Mouse (Mus musculus): ENCODE data around the gene Nit1. TPM values are rescaled to one million over a fixed set of nuclear protein-coding genes. Genes with fewer than 3 reads are reported as not detected.

Gene Nit1
- total and polyA plus RNA-seq, 2 experiments from 2014 or later = 31.4 to 39.6 TPM

- ATAC-seq (ENCODE audit: insufficient read depth, low read depth) (no peak), DNase-seq (ENCODE audit: low spot score) (no peak)
- Histone ChIP-seq H3K27ac (ENCODE audit: low read depth) (no peak overlapping the region), H3K36me3 (replicated peaks; ENCODE audit: control insufficient read depth, insufficient read depth, low read length) (no peaks in the 10 kb centered on the region), H3K27me3 (ENCODE audit: control insufficient read depth, insufficient read depth, low read length) (0 out of 2 replicates have a peak, but pooled peaks cover 17% of the 10 kb centered on the region), H3K9me3 (replicated peaks; ENCODE audit: control insufficient read depth, low read length) (no peaks in the 10 kb centered on the region), H3K4me1 (ENCODE audit: control insufficient read depth, insufficient read depth) (no peaks in the 10 kb centered on the region), H3K4me3 (ENCODE audit: low read depth, low read length) (no peak overlapping the region), H3K4me2 (ENCODE audit: low read depth, low read length) (no peak overlapping the region), H3K9ac (replicated peaks; ENCODE audit: low read depth, low read length) (no peak overlapping the region)
- TF ChIP-seq EP300 (IDR thresholded peaks at IDR 0.05; ENCODE audit: low read depth) = no peak
- no peak for TF ChIP-seq CTCF (IDR thresholded peaks at IDR 0.05; ENCODE audit: low read depth)
- WGBS = 3% methylated on average over 3 of the region's 4 CpGs
Measured at GRCm38 (mm10) chr1:171373946-171374345, 28.5 kb upstream of the Nit1 start.

GRCm38 (mm10) chr1:171372880-171373279 lies 27.4 kb upstream of the Nit1 start:
- no peak for DNase-seq (ENCODE audit: low spot score)
- no peak overlapping the region for H3K27ac ChIP-seq (ENCODE audit: low read depth)
- H3K4me2 ChIP-seq (ENCODE audit: low read depth, low read length) = no peak overlapping the region
- no peak overlapping the region for H3K4me3 ChIP-seq (ENCODE audit: low read depth, low read length)
- H3K9ac ChIP-seq (replicated peaks; ENCODE audit: low read depth, low read length) = no peak overlapping the region
- TF ChIP-seq EP300 (IDR thresholded peaks at IDR 0.05; ENCODE audit: low read depth) (no peak), CTCF (IDR thresholded peaks at IDR 0.05; ENCODE audit: low read depth) (no peak)
- ATAC-seq (ENCODE audit: insufficient read depth, low read depth) = no peak
- 62% methylated on average over 3 of the region's 3 CpGs for WGBS
- no peaks in the 10 kb centered on the region for H3K9me3 ChIP-seq (replicated peaks; ENCODE audit: control insufficient read depth, low read length)
- H3K36me3 ChIP-seq (replicated peaks; ENCODE audit: control insufficient read depth, insufficient read depth, low read length) = no peaks in the 10 kb centered on the region
- no peaks in the 10 kb centered on the region for H3K4me1 ChIP-seq (ENCODE audit: control insufficient read depth, insufficient read depth)
- 0 out of 2 replicates have a peak, but pooled peaks cover 17% of the 10 kb centered on the region for H3K27me3 ChIP-seq (ENCODE audit: control insufficient read depth, insufficient read depth, low read length)

DNA sequence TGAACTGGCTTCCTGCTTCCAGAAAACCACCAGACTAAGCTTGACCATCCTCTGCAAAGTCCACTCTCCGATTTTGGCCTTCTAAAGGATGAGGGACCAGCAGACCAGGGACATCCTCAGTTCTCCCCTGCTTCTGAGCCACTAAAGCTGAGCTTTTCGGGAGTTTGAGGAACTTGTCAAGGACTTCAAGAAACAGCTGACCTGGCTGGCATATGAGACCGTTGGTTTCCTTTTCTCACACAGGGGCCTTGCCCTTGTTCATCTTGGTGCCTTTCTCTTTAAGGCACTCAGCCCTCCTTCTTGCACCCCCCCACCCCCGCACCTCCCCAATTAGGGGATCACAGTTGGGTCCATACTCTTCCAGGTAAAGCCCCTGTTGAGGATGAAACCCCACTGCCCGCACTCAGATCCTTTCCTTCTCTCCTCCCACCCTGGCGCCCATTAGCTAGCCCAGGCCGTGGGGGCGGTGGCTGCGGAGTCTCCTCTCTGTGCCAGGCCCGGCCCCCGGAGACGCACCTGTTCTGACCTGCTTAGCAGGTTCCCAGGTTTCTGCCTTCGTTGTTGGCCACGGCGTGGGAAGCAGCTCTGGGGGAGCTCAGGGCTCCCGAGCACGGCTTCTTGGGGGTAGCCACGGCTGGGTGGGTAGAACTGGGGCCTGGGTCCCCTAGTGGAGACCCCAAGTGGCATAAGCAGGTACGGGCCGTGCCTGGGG lies 24.6 kb upstream of the Nit1 start, which contains the start of gene Nectin4:
Gene Nectin4, plus strand, starts transcription at position 255 of the 712 bp plus-strand sequence.
- WGBS = 40% methylated on average over 20 of the region's 20 CpGs
- H3K9me3 ChIP-seq (replicated peaks; ENCODE audit: control insufficient read depth, low read length) = no peaks in the 10 kb centered on the region
- H3K36me3 ChIP-seq (replicated peaks; ENCODE audit: control insufficient read depth, insufficient read depth, low read length) = no peaks in the 10 kb centered on the region
- H3K9ac ChIP-seq (replicated peaks; ENCODE audit: low read depth, low read length) = no peak within 1 kb of the TSS
- H3K4me3 ChIP-seq (ENCODE audit: low read depth, low read length) = no peak within 1 kb of the TSS
- ATAC-seq (ENCODE audit: insufficient read depth, low read depth) = no peak
- H3K27me3 ChIP-seq (ENCODE audit: control insufficient read depth, insufficient read depth, low read length) = 0 out of 2 replicates have a peak, but pooled peaks cover 17% of the 10 kb centered on the region
- DNase-seq (ENCODE audit: low spot score) = no peak
- H3K4me1 ChIP-seq (ENCODE audit: control insufficient read depth, insufficient read depth) = no peaks in the 10 kb centered on the region
- no peak for TF ChIP-seq CTCF (IDR thresholded peaks at IDR 0.05; ENCODE audit: low read depth)
- no peak for TF ChIP-seq EP300 (IDR thresholded peaks at IDR 0.05; ENCODE audit: low read depth)
- H3K4me2 ChIP-seq (ENCODE audit: low read depth, low read length) = no peak within 1 kb of the TSS
- no peak within 1 kb of the TSS for H3K27ac ChIP-seq (ENCODE audit: low read depth)

DNA sequence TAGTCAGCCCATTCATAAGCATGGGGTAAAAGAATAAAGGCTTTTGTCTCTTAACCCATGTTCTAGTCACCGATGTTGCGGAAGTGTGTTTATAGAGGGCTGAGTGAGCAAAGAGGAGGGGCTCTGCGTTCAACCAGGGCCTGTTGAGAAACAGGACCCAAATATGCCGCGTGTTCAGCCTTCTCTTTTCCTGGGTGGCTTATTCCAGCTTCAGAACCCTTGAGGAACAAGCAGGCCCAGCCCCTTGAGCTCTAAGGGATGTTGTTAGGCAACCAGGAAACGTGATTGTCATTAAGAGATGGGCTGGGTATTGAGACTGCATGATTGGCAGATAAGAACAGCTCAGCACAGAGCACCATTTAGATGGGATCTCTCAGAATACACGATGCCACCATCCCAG lies 20.5 kb upstream of the Nit1 start:
- ATAC-seq (ENCODE audit: insufficient read depth, low read depth) (no peak), DNase-seq (ENCODE audit: low spot score) (no peak)
- no peak overlapping the region for H3K27ac ChIP-seq (ENCODE audit: low read depth)
- H3K36me3 ChIP-seq (replicated peaks; ENCODE audit: control insufficient read depth, insufficient read depth, low read length) = no peaks in the 10 kb centered on the region
- no peak overlapping the region for H3K4me3 ChIP-seq (ENCODE audit: low read depth, low read length)
- no peaks in the 10 kb centered on the region for H3K9me3 ChIP-seq (replicated peaks; ENCODE audit: control insufficient read depth, low read length)
- H3K9ac ChIP-seq (replicated peaks; ENCODE audit: low read depth, low read length) = no peak overlapping the region
- 0 out of 2 replicates have a peak, but pooled peaks cover 3% of the 10 kb centered on the region for H3K27me3 ChIP-seq (ENCODE audit: control insufficient read depth, insufficient read depth, low read length)
- 70% methylated on average over 7 of the region's 7 CpGs for WGBS
- TF ChIP-seq EP300 (IDR thresholded peaks at IDR 0.05; ENCODE audit: low read depth) = no peak
- no peak for TF ChIP-seq CTCF (IDR thresholded peaks at IDR 0.05; ENCODE audit: low read depth)
- no peaks in the 10 kb centered on the region for H3K4me1 ChIP-seq (ENCODE audit: control insufficient read depth, insufficient read depth)
- H3K4me2 ChIP-seq (ENCODE audit: low read depth, low read length) = no peak overlapping the region

DNA sequence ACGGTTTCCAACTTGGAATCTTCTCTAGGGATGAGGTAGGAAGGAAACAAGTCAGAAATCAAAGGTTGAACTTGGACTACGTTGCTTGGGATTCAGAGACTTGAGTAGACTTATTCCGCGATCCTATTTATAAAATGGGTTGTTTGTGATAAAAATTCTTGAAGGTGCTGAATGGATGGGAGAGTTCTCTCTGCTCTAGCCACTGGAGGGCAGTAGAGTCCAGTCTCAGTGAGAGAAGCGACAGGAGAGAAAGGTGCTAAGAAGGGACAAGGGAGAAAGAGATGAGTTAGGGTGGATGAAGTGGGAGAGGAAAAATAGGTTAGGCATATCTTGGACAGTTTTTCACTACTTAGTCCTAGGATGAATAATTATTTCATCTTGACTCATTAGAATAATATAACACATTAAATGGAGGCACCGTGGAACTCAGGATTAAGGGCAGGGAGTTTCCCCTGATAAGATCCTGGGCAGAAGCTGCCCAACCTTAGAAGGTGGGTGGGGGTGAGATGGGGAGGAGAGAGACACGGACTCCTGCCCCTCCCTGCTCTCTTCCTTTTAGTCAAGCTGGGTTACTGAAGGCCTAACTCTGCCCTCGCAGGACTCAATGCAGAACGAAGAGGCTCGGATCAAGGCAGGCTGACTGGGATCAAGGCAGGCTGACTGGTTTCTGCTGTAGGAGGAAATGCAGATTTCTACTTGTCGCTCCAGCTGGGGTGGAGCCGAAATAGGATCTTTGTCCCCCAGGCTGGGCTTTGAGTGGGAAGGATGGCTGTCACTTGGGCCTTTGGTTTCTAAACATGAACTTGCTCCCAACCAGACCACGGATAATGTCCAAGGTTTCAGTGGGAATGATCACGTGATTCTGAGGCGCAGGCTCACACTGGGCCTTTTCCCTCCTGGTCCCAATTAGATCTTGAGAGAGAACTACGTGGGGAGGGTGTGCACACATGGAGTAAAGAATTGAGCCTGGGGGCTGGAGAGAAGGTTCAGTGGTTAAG lies 16.0 kb upstream of the Nit1 start:
- Histone ChIP-seq H3K36me3 (replicated peaks; ENCODE audit: control insufficient read depth, insufficient read depth, low read length) (peaks cover 18% of the 10 kb centered on the region), H3K27me3 (ENCODE audit: control insufficient read depth, insufficient read depth, low read length) (no peaks in the 10 kb centered on the region), H3K4me3 (ENCODE audit: low read depth, low read length) (peak overlapping the region; percentile 55), H3K4me2 (ENCODE audit: low read depth, low read length) (peak overlapping the region; percentile 69), H3K27ac (ENCODE audit: low read depth) (peak overlapping the region; percentile 16; the same call in 1 of the 2 replicates), H3K9ac (replicated peaks; ENCODE audit: low read depth, low read length) (peak overlapping the region; percentile 47), H3K9me3 (replicated peaks; ENCODE audit: control insufficient read depth, low read length) (no peaks in the 10 kb centered on the region), H3K4me1 (ENCODE audit: control insufficient read depth, insufficient read depth) (no peaks in the 10 kb centered on the region)
- ATAC-seq (ENCODE audit: insufficient read depth, low read depth) (peak; percentile 53; the same call in 1 of the 2 replicates), DNase-seq (ENCODE audit: low spot score) (peak; percentile 80)
- WGBS = 27% methylated on average over 16 of the region's 16 CpGs
- TF ChIP-seq EP300 (IDR thresholded peaks at IDR 0.05; ENCODE audit: low read depth) (no peak), CTCF (IDR thresholded peaks at IDR 0.05; ENCODE audit: low read depth) (peak; percentile 90)

Data from heart, postnatal 0 days (tissue).